Mouse (Mus musculus): ENCODE measurements around the gene Ndufa4.

DNA sequence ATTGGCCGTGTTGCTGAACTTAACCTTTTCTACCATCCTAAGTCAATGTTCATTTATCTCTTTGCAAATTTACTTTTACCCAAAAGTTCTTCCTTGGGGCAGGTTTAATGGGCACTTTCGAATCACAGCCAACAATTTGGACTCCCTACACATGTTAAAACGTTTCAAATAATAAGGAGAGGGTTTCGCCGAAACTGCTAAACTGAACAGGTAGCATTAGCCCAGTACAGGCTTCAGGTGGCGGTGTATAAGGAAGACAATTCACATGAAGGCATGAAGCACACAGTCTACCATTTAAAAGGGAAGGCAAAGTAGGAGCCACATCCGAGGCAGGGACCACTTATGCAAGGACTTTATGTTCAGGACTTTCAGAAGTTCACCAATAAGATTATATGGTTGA lies 873 bp upstream of the Ndufa4 start:
- TF ChIP-seq HCFC1 (IDR thresholded peaks at IDR 0.05; ENCODE audit: borderline replicate concordance, insufficient read depth, low read length) = no peak
- TF ChIP-seq MAFK (IDR thresholded peaks at IDR 0.05; ENCODE audit: insufficient read depth, low read depth, low read length) = no peak
